Mouse (Mus musculus): ENCODE results near the gene Acap2. TPM values are rescaled to one million over a fixed set of nuclear protein-coding genes. Genes with fewer than 3 reads are reported as not detected.

The Acap2 gene
- total and polyA plus RNA-seq, 2 experiments from 2014 or later: 7.0 to 13.2 TPM

GRCm38 (mm10) chr16:31141916-31142315, 59.1 kb downstream of the Acap2 start:
- no peaks in the 10 kb centered on the region for H3K9me3 ChIP-seq (replicated peaks; ENCODE audit: control insufficient read depth, low read length)
- TF ChIP-seq CTCF (IDR thresholded peaks at IDR 0.05; ENCODE audit: low read depth) (no peak), EP300 (IDR thresholded peaks at IDR 0.05; ENCODE audit: low read depth) (no peak)

GRCm38 (mm10) chr16:31136616-31137253, 64.3 kb downstream of the Acap2 start:
- DNase-seq (ENCODE audit: low spot score) (no peak), ATAC-seq (ENCODE audit: insufficient read depth, low read depth) (no peak)
- Histone ChIP-seq H3K27me3 (ENCODE audit: control insufficient read depth, insufficient read depth, low read length) (no peaks in the 10 kb centered on the region), H3K4me1 (ENCODE audit: control insufficient read depth, insufficient read depth) (no peaks in the 10 kb centered on the region), H3K36me3 (replicated peaks; ENCODE audit: control insufficient read depth, insufficient read depth, low read length) (peaks cover 48% of the 10 kb centered on the region), H3K9ac (replicated peaks; ENCODE audit: low read depth, low read length) (no peak overlapping the region), H3K4me3 (ENCODE audit: low read depth, low read length) (no peak overlapping the region), H3K9me3 (replicated peaks; ENCODE audit: control insufficient read depth, low read length) (no peaks in the 10 kb centered on the region), H3K27ac (ENCODE audit: low read depth) (no peak overlapping the region), H3K4me2 (ENCODE audit: low read depth, low read length) (no peak overlapping the region)
- TF ChIP-seq CTCF (IDR thresholded peaks at IDR 0.05; ENCODE audit: low read depth) (no peak), EP300 (IDR thresholded peaks at IDR 0.05; ENCODE audit: low read depth) (no peak)
- 73% methylated on average over 13 of the region's 13 CpGs for WGBS

More at GRCm38 (mm10) chr16:31141916-31142315, 59.1 kb downstream of the Acap2 start:
- Histone ChIP-seq H3K9ac (replicated peaks; ENCODE audit: low read depth, low read length) (no peak overlapping the region), H3K27me3 (ENCODE audit: control insufficient read depth, insufficient read depth, low read length) (no peaks in the 10 kb centered on the region), H3K4me2 (ENCODE audit: low read depth, low read length) (no peak overlapping the region), H3K4me3 (ENCODE audit: low read depth, low read length) (no peak overlapping the region), H3K27ac (ENCODE audit: low read depth) (no peak overlapping the region), H3K36me3 (replicated peaks; ENCODE audit: control insufficient read depth, insufficient read depth, low read length) (peaks cover 24% of the 10 kb centered on the region; the same call in 1 of the 2 replicates), H3K4me1 (ENCODE audit: control insufficient read depth, insufficient read depth) (no peaks in the 10 kb centered on the region)
- ATAC-seq (ENCODE audit: insufficient read depth, low read depth) (no peak), DNase-seq (ENCODE audit: low spot score) (no peak)
- whole genome bisulfite sequencing: 80% methylated on average over 6 of the region's 6 CpGs

GRCm38 (mm10) chr16:31135519-31135918, 65.5 kb downstream of the Acap2 start:
- H3K4me2 ChIP-seq (ENCODE audit: low read depth, low read length): no peak overlapping the region
- H3K4me3 ChIP-seq (ENCODE audit: low read depth, low read length): no peak overlapping the region
- H3K27me3 ChIP-seq (ENCODE audit: control insufficient read depth, insufficient read depth, low read length): no peaks in the 10 kb centered on the region
- no peak overlapping the region for H3K27ac ChIP-seq (ENCODE audit: low read depth)
- H3K9me3 ChIP-seq (replicated peaks; ENCODE audit: control insufficient read depth, low read length): no peaks in the 10 kb centered on the region
- DNase-seq (ENCODE audit: low spot score) (no peak), ATAC-seq (ENCODE audit: insufficient read depth, low read depth) (no peak)
- no peaks in the 10 kb centered on the region for H3K4me1 ChIP-seq (ENCODE audit: control insufficient read depth, insufficient read depth)
- 61% methylated on average over 8 of the region's 8 CpGs for WGBS
- no peak for TF ChIP-seq CTCF (IDR thresholded peaks at IDR 0.05; ENCODE audit: low read depth)
- no peak for TF ChIP-seq EP300 (IDR thresholded peaks at IDR 0.05; ENCODE audit: low read depth)
- no peak overlapping the region for H3K9ac ChIP-seq (replicated peaks; ENCODE audit: low read depth, low read length)
- H3K36me3 ChIP-seq (replicated peaks; ENCODE audit: control insufficient read depth, insufficient read depth, low read length): peaks cover 55% of the 10 kb centered on the region

GRCm38 (mm10) chr16:31131531-31131930, 69.5 kb downstream of the Acap2 start:
- no peak overlapping the region for H3K9ac ChIP-seq (replicated peaks; ENCODE audit: low read depth, low read length)
- H3K4me1 ChIP-seq (ENCODE audit: control insufficient read depth, insufficient read depth): no peaks in the 10 kb centered on the region
- TF ChIP-seq CTCF (IDR thresholded peaks at IDR 0.05; ENCODE audit: low read depth): no peak
- TF ChIP-seq EP300 (IDR thresholded peaks at IDR 0.05; ENCODE audit: low read depth): no peak
- no peaks in the 10 kb centered on the region for H3K9me3 ChIP-seq (replicated peaks; ENCODE audit: control insufficient read depth, low read length)
- no peak overlapping the region for H3K27ac ChIP-seq (ENCODE audit: low read depth)
- peaks cover 62% of the 10 kb centered on the region for H3K36me3 ChIP-seq (replicated peaks; ENCODE audit: control insufficient read depth, insufficient read depth, low read length)
- no peak overlapping the region for H3K4me2 ChIP-seq (ENCODE audit: low read depth, low read length)
- ATAC-seq (ENCODE audit: insufficient read depth, low read depth) (no peak), DNase-seq (ENCODE audit: low spot score) (no peak)
- H3K27me3 ChIP-seq (ENCODE audit: control insufficient read depth, insufficient read depth, low read length): no peaks in the 10 kb centered on the region
- no peak overlapping the region for H3K4me3 ChIP-seq (ENCODE audit: low read depth, low read length)
- 66% methylated on average over 5 of the region's 5 CpGs for WGBS

- H3K36me3 ChIP-seq (replicated peaks; ENCODE audit: control insufficient read depth, insufficient read depth, low read length): peaks cover 56% of the 10 kb centered on the region
- H3K9ac ChIP-seq (replicated peaks; ENCODE audit: low read depth, low read length): no peak overlapping the region
- WGBS: 87% methylated on average over 5 of the region's 5 CpGs
- no peak overlapping the region for H3K4me2 ChIP-seq (ENCODE audit: low read depth, low read length)
- no peaks in the 10 kb centered on the region for H3K27me3 ChIP-seq (ENCODE audit: control insufficient read depth, insufficient read depth, low read length)
- no peak overlapping the region for H3K4me3 ChIP-seq (ENCODE audit: low read depth, low read length)
- H3K27ac ChIP-seq (ENCODE audit: low read depth): no peak overlapping the region
- no peaks in the 10 kb centered on the region for H3K9me3 ChIP-seq (replicated peaks; ENCODE audit: control insufficient read depth, low read length)
- DNase-seq (ENCODE audit: low spot score) (no peak), ATAC-seq (ENCODE audit: insufficient read depth, low read depth) (no peak)
- TF ChIP-seq EP300 (IDR thresholded peaks at IDR 0.05; ENCODE audit: low read depth) (no peak), CTCF (IDR thresholded peaks at IDR 0.05; ENCODE audit: low read depth) (no peak)
- no peaks in the 10 kb centered on the region for H3K4me1 ChIP-seq (ENCODE audit: control insufficient read depth, insufficient read depth)
Measured at GRCm38 (mm10) chr16:31128116-31128515, 72.9 kb downstream of the Acap2 start.

GRCm38 (mm10) chr16:31124991-31125390, 76.1 kb downstream of the Acap2 start:
- TF ChIP-seq CTCF (IDR thresholded peaks at IDR 0.05; ENCODE audit: low read depth): no peak
- H3K4me3 ChIP-seq (ENCODE audit: low read depth, low read length): no peak overlapping the region
- no peak overlapping the region for H3K4me2 ChIP-seq (ENCODE audit: low read depth, low read length)
- WGBS: 82% methylated on average over 5 of the region's 5 CpGs
- H3K9me3 ChIP-seq (replicated peaks; ENCODE audit: control insufficient read depth, low read length): no peaks in the 10 kb centered on the region
- ATAC-seq (ENCODE audit: insufficient read depth, low read depth): no peak
- H3K4me1 ChIP-seq (ENCODE audit: control insufficient read depth, insufficient read depth): no peaks in the 10 kb centered on the region
- peaks cover 68% of the 10 kb centered on the region for H3K36me3 ChIP-seq (replicated peaks; ENCODE audit: control insufficient read depth, insufficient read depth, low read length)
- no peak for DNase-seq (ENCODE audit: low spot score)
- no peak overlapping the region for H3K27ac ChIP-seq (ENCODE audit: low read depth)
- no peak overlapping the region for H3K9ac ChIP-seq (replicated peaks; ENCODE audit: low read depth, low read length)
- no peaks in the 10 kb centered on the region for H3K27me3 ChIP-seq (ENCODE audit: control insufficient read depth, insufficient read depth, low read length)

Data from heart, postnatal 0 days (tissue).